Mouse (Mus musculus) embryonic facial prominence, embryonic 14.5 days (tissue): ENCODE results near the gene Actr1a. TPM values are rescaled to one million over a fixed set of nuclear protein-coding genes. Genes with fewer than 3 reads are reported as not detected.
A peak's percentile ranks its signal among the peaks of the same experiment; 100 is the strongest.

Source experiments
- ATAC-seq: fragments of 200-750 bp; cut with Nextera tagmentation; 2 replicates; pipeline ENCODE4 v1.8.0; 2017; ENCODE audit warnings: low read depth, moderate number of reproducible peaks, moderate TSS enrichment
- DNase-seq: peaks from one replicate; pipeline ENCODE4 v3.0.0-alpha.2; 2015; ENCODE audit warnings: low spot score
- H3K27ac ChIP-seq: fragments of 300-500 bp; sonication (generic); replicated peaks from 2 replicates; pipeline ENCODE4 v1.5.1; 2014; ENCODE audit warnings: low read depth, mild to moderate bottlenecking, low read length, moderate library complexity
- H3K27me3 ChIP-seq: fragments of 300-500 bp; sonication (generic); replicated peaks from 2 replicates; pipeline ENCODE4 v1.6.1; 2014; ENCODE audit warnings: low read length; ENCODE audit not compliant: control insufficient read depth, insufficient read depth
- H3K36me3 ChIP-seq: fragments of 300-500 bp; sonication (generic); 2 replicates; pipeline ENCODE4 v1.6.1; 2014; ENCODE audit warnings: low read length, mixed read lengths; ENCODE audit not compliant: control insufficient read depth, insufficient read depth
- H3K4me1 ChIP-seq: fragments of 300-500 bp; sonication (generic); 2 replicates; pipeline ENCODE4 v1.6.1; 2014; ENCODE audit warnings: antibody characterized with exemption, low read length; ENCODE audit not compliant: control insufficient read depth, insufficient read depth
- H3K4me2 ChIP-seq: fragments of 300-500 bp; sonication (generic); 2 replicates; pipeline ENCODE4 v1.6.1; 2014; ENCODE audit warnings: low read depth, mild to moderate bottlenecking, low read length, moderate library complexity, mixed read lengths
- H3K4me3 ChIP-seq: fragments of 300-500 bp; sonication (generic); 2 replicates; pipeline ENCODE4 v1.5.1; 2014; ENCODE audit warnings: low read depth, mild to moderate bottlenecking, low read length
- H3K9ac ChIP-seq: fragments of 300-500 bp; sonication (generic); 2 replicates; pipeline ENCODE4 v1.6.1; 2014; ENCODE audit warnings: low read depth, mild to moderate bottlenecking, low read length, moderate library complexity, mixed read lengths
- H3K9me3 ChIP-seq: fragments of 300-500 bp; sonication (generic); 2 replicates; pipeline ENCODE4 v1.6.1; 2016; ENCODE audit warnings: low read length; ENCODE audit not compliant: control insufficient read depth
- WGBS: fragments of 180-500 bp; shearing (Covaris S2); extraction: QIAGEN DNeasy Blood & Tissue Kit; methylation state at CpG from one replicate; pipeline ENCODE4 v1.1.7; 2014; 5-methylcytosine and 5-hydroxymethylcytosine counted together
- polyA plus RNA-seq: library from polyadenylated mRNA; unstranded; fragments of >200 nt; fragmentation: Nextera tagmentation; extraction: Ambion mirVana; gene quantifications from 2 replicates; pipeline ENCODE4 v1.2.1, GENCODE M21; 2014

The Actr1a gene
- 137 and 156 TPM in 2 replicates for polyA plus RNA-seq

DNA sequence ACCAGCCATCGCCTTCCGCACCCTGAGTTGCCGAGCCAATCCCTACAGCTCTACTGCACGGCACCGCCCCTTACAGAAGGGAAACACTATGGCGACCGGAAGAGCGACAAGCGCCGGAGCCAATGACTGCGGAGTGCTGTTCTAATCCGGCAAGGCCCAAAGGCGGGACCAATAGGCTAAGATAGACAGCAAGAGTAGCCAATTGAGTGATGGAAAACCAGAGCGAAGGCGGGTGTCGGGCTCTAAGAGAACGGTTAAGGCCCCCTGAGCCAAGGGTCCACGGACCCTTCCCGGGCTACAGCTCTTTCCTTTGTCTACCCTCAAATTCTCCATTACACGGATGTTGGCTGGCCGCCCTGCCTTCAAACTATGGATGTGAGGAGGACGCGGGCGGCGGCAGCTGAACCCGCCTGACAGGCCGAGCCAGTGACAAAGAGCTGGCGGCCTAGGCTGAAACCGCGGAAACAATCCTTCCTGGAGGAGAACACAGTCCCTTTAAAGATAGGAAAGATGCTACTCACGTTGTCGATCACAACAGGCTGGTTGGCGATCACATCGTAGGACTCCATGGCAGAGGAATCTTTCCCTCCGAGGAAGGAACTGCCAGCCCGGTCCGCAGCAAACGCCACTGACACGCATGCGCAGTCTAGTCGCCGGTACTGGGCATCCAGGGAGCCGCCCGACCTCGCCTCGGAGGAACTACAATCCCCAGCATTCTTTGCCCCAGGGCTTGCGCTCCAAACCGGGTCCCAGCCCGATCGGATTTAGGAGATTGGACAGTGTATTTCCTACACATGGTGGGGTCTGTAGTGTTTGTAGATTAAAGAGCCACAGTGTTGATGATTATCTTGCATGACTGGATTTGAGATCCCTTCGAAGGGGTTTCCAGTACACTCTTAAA, at the start of gene Actr1a:
Gene Actr1a (minus strand): TSS at position 640 of the 901 bp plus-strand sequence.
- peak; percentile 97 for ATAC-seq
- no peaks in the 10 kb centered on the region for H3K9me3 ChIP-seq
- DNase-seq = peak; percentile 100
- H3K9ac ChIP-seq = peak within 1 kb of the TSS; percentile 86
- peak within 1 kb of the TSS; percentile 93 for H3K4me3 ChIP-seq
- peaks cover 30% of the 10 kb centered on the region for H3K4me1 ChIP-seq
- peaks cover 7% of the 10 kb centered on the region; the same call in 1 of the 2 replicates for H3K36me3 ChIP-seq
- under 1% methylated on average over 51 of the region's 51 CpGs for WGBS
- H3K27ac ChIP-seq = peak within 1 kb of the TSS; percentile 77
- H3K27me3 ChIP-seq = no peaks in the 10 kb centered on the region
- H3K4me2 ChIP-seq = peak within 1 kb of the TSS; percentile 93

DNA sequence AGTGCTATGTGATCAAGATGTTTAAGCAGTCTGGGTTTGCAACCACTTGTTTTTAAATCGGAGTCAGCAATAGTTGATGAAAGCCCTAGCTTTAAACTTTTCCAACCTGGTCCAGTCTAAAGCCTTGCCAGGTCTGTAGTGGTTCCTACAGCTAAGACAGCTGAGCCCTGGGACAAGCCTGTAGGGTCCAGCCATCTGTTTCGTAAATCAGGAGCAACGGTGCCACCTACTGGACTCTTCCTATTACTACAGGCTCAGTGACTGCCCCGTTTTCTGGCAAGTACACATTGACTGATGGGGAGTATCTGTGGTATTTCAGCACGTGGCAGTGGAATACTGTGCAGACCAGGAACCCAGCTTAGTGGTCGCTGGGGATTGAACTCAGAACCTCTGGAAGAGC, 48.7 kb upstream of the Actr1a start:
- H3K4me1 ChIP-seq = peaks cover 14% of the 10 kb centered on the region
- peak; percentile 93 for DNase-seq
- no peak overlapping the region for H3K4me2 ChIP-seq
- no peak overlapping the region for H3K4me3 ChIP-seq
- H3K9ac ChIP-seq = no peak overlapping the region
- ATAC-seq = peak; percentile 76
- 3% methylated on average over 6 of the region's 6 CpGs for WGBS
- H3K27me3 ChIP-seq = no peaks in the 10 kb centered on the region
- no peaks in the 10 kb centered on the region for H3K36me3 ChIP-seq
- H3K9me3 ChIP-seq = no peaks in the 10 kb centered on the region
- peak overlapping the region; percentile 23; the same call in 1 of the 2 replicates for H3K27ac ChIP-seq

DNA sequence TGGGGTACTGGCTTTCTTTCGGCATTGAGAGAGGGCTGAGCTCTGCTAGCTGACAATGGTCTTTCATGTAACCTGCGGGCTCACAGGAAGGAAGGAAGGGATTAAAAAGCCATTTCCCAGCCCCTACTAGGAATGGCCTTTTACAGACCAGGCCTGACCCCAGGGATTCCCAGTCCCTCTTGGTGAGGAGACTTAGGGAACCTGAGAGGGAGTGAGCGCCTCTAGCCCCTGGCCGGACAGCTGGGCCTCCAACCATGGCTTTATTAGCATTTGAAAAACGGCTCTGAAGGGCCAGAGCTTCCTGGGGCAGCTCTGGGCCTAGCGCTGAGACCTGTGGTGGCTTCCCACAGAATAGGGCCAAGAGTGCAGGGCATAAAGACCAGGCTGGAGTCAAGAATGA, 48.0 kb upstream of the Actr1a start:
- no peaks in the 10 kb centered on the region for H3K9me3 ChIP-seq
- H3K27me3 ChIP-seq = no peaks in the 10 kb centered on the region
- ATAC-seq (no peak), DNase-seq (no peak)
- H3K4me3 ChIP-seq = no peak overlapping the region
- 32% methylated on average over 6 of the region's 6 CpGs for WGBS
- no peak overlapping the region for H3K9ac ChIP-seq
- H3K4me1 ChIP-seq = peaks cover 14% of the 10 kb centered on the region
- H3K27ac ChIP-seq = peak overlapping the region; percentile 23
- H3K36me3 ChIP-seq = no peaks in the 10 kb centered on the region
- H3K4me2 ChIP-seq = no peak overlapping the region

DNA sequence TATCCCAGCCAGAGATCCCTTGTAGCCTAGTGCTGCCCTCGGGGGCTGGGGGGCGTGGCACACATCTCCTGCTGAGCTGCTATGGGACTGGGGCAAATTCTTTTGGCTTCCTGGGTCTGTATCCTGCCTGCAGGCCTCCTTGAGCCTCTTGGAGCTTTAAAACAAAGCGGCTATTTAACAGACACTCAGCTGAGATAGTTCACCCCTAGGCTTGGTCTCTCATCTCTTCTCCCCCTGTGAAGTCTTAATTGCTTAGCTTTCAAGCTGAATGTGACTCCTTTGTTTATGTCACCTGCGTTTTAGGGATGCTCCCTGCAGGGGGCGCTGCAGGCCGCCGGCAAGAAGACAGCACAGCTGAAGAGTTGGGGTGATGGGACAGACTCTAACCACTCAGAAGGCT, 39.9 kb upstream of the Actr1a start:
- H3K27me3 ChIP-seq = no peaks in the 10 kb centered on the region
- H3K4me1 ChIP-seq = peaks cover 21% of the 10 kb centered on the region
- no peak overlapping the region for H3K4me2 ChIP-seq
- 7% methylated on average over 7 of the region's 7 CpGs for WGBS
- no peak overlapping the region for H3K27ac ChIP-seq
- no peak overlapping the region for H3K9ac ChIP-seq
- ATAC-seq = no peak
- DNase-seq = no peak
- H3K9me3 ChIP-seq = no peaks in the 10 kb centered on the region
- H3K36me3 ChIP-seq = no peaks in the 10 kb centered on the region
- H3K4me3 ChIP-seq = no peak overlapping the region

DNA sequence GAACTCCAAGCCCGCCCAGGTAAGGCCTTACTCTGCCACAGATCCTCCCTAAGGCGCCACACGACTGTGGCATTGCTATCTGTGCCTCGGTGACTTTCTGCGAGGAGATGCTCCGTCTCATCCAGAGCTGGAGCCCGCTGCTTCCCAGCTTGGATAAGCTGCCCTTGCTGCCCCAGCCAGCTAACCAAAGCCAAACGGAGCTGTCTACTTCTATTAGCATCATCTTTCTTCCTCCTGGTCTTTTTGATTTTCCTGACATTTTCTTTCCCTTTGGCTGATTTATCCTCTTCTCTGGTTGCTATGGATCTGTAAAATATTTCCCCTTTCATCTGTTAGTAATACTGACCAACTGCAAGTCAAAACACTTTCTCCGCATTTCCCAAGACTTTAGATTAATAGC, 39.0 kb upstream of the Actr1a start:
- no peaks in the 10 kb centered on the region for H3K36me3 ChIP-seq
- H3K4me3 ChIP-seq = no peak overlapping the region
- peaks cover 21% of the 10 kb centered on the region for H3K4me1 ChIP-seq
- no peak for DNase-seq
- H3K27me3 ChIP-seq = no peaks in the 10 kb centered on the region
- H3K27ac ChIP-seq = peak overlapping the region; percentile 76
- H3K9me3 ChIP-seq = no peaks in the 10 kb centered on the region
- H3K9ac ChIP-seq = no peak overlapping the region
- WGBS = 46% methylated on average over 9 of the region's 9 CpGs
- H3K4me2 ChIP-seq = no peak overlapping the region
- ATAC-seq = no peak

DNA sequence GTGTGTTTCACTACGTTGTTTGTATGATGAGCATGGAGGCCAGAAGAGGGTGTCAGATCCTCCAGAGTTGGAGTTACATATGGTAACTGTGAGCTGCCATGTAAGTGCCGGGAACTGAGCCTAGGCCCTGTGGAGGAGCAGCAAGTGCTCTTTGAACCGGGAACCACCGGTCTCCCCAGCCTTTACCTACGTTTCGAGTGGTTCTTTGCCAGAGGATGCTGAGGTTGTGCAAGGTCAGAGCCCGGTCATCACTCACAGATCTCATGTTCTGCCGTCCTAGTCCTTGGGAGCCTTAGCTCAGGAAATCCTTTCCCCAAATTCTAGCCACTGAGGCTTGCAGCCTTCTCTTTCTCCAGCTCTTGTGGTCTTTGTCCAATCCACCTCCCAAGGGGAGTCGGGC, 38.6 kb upstream of the Actr1a start:
- ATAC-seq = no peak
- Histone ChIP-seq H3K4me2 (no peak overlapping the region), H3K27me3 (no peaks in the 10 kb centered on the region), H3K4me3 (no peak overlapping the region), H3K9ac (no peak overlapping the region), H3K36me3 (no peaks in the 10 kb centered on the region), H3K27ac (peak overlapping the region; percentile 76), H3K9me3 (no peaks in the 10 kb centered on the region), H3K4me1 (peaks cover 21% of the 10 kb centered on the region)
- no peak for DNase-seq
- WGBS = 42% methylated on average over 9 of the region's 9 CpGs

DNA sequence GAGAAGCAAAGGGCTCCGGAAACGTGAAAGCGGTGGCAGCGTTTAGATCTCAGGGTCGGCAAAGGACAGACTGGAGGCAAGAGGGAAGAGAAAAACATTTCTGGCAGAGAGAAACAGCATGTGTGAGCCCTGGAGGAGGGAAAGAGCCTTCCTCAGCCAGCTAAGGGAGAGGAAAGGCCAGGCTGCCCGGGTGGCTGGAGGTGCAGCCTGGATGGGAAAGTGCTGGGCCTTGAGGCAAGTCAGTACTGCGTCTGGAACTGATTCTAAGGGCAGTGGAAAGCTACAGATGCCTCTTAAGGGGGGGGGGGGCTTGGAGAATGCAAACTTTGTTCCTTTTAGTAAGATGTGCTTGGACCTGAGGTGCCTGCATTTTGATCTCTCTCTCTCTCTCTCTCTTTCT, 38.2 kb upstream of the Actr1a start:
- peak overlapping the region; percentile 19; the same call in 1 of the 2 replicates for H3K9ac ChIP-seq
- DNase-seq = no peak
- no peaks in the 10 kb centered on the region for H3K27me3 ChIP-seq
- H3K36me3 ChIP-seq = no peaks in the 10 kb centered on the region
- peaks cover 21% of the 10 kb centered on the region for H3K4me1 ChIP-seq
- peak overlapping the region; percentile 76 for H3K27ac ChIP-seq
- WGBS = 38% methylated on average over 7 of the region's 7 CpGs
- no peak overlapping the region for H3K4me3 ChIP-seq
- ATAC-seq = no peak
- peak overlapping the region; percentile 18; the same call in 1 of the 2 replicates for H3K4me2 ChIP-seq
- H3K9me3 ChIP-seq = no peaks in the 10 kb centered on the region

DNA sequence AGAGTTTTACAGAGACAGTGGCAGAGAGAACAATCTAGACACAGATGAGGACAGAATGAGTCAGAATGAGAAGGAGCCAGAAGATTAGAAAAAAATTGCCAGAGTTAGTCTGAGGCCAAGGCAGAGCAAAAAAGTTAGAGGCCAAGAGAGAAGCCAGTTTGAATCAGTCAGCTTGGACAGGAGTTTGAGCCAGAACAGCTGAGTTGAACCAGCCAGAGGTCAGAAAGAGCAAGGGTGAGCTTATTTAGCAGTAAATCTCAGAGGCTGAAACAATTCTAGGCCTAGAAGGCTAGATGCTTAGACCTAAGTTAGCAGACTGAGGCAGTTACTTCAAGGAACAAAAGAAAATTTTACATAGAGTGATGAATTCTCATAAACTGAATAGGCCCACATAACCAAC, 33.7 kb upstream of the Actr1a start:
- Histone ChIP-seq H3K9me3 (no peaks in the 10 kb centered on the region), H3K4me3 (no peak overlapping the region), H3K4me1 (peaks cover 7% of the 10 kb centered on the region)

DNA sequence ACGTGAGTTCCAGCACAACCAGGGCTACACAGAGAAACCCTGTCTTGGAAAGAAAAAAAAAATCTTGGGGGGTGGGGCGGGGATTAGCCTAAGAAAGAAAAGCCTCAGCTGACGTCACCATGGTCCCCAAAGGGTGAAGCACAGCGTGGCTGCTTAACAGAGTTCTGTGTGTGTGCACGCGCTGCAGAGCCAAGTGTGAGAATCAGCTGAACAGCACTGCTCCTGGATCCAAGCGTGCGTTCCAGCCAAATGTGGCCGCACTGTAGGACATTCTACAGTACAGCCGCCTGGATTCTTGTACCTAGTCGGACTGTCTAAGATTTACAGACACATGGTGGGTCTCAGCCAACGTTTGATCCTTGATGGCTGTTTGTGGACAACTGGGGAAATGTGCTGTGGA, 30.9 kb upstream of the Actr1a start:
- Histone ChIP-seq H3K9me3 (no peaks in the 10 kb centered on the region), H3K27me3 (no peaks in the 10 kb centered on the region), H3K36me3 (peaks cover 26% of the 10 kb centered on the region), H3K4me3 (no peak overlapping the region), H3K4me1 (peaks cover 28% of the 10 kb centered on the region), H3K9ac (no peak overlapping the region), H3K4me2 (no peak overlapping the region), H3K27ac (no peak overlapping the region)
- DNase-seq (no peak), ATAC-seq (no peak)
- 77% methylated on average over 12 of the region's 12 CpGs for WGBS

More for the DNA sequence above, 33.7 kb upstream of the Actr1a start:
- Histone ChIP-seq H3K9ac (no peak overlapping the region), H3K27me3 (no peaks in the 10 kb centered on the region), H3K27ac (no peak overlapping the region), H3K4me2 (no peak overlapping the region), H3K36me3 (peaks cover 26% of the 10 kb centered on the region)
- DNase-seq = no peak
- no peak for ATAC-seq
